Mouse (Mus musculus): Measurements from ENCODE around the gene Plaur. TPM values are rescaled to one million over a fixed set of nuclear protein-coding genes. Genes with fewer than 3 reads are reported as not detected.

The Plaur gene
- 8.3 and 9.8 TPM in 2 replicates for polyA plus RNA-seq (2015; fragmentation: Nextera tagmentation; extraction: Ambion mirVana)

DNA sequence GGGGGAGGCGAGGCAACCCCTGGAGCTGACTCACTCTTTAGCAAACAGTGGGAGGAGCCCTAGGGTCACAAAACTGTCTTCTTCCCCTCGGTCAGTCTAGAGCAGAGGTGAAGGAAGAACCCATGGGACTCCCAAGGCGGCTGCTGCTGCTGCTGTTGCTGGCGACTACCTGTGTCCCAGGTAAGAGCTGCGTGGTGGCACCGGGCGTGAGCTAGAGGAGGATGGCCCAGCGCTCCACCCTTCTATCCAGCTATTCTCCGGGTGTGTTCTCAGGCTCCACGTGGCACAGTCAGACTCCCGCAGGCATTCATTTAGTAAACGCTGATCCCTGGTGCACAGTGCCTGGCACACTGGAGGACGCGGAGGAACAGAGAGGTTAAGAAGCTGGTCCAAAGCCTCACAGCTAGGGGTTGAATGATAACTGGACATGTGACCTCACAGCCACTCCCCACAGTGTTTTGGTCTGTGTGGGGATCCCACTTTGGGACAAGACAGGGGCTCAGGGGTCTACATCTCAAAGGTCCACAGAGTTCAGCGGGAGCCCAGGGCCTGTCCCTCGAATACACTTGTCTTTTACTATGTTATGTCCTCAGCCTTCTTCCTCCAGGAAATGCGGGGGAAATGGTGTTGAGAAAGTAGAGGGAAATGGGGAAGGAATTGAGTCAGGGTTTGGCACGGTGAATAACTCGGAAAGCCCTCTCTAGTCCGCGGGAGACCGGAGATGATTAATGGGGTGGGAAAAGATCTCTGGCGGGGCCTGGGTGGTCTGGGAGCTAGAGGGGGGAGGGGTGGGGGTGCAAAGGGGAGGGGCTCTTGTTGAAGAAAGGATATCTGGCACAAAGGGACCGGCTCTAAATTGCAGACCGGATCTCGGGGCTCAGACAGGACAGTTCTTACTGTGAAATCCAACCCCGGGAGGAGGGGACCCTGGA is at the start of gene Plaur:
Gene Plaur (plus strand): TSS at position 97 of the 932 bp plus-strand sequence.
- H3K36me3 ChIP-seq, result no peaks in the 10 kb centered on the region
- H3K4me2 ChIP-seq, result peak within 1 kb of the TSS; percentile 60
- 4% methylated on average over 27 of the region's 27 CpGs for WGBS
- peaks cover 38% of the 10 kb centered on the region for H3K27me3 ChIP-seq (replicated peaks)
- H3K27ac ChIP-seq (replicated peaks), result peak within 1 kb of the TSS; percentile 70
- H3K4me3 ChIP-seq, result peak within 1 kb of the TSS; percentile 45
- H3K9ac ChIP-seq, result peak within 1 kb of the TSS; percentile 67
- peak; percentile 49; the same call in 1 of the 2 replicates for ATAC-seq (ENCODE audit: extremely low read depth, insufficient number of reproducible peaks, low FRiP score, low TSS enrichment)
- peaks cover 26% of the 10 kb centered on the region for H3K4me1 ChIP-seq
- no peaks in the 10 kb centered on the region for H3K9me3 ChIP-seq

DNA sequence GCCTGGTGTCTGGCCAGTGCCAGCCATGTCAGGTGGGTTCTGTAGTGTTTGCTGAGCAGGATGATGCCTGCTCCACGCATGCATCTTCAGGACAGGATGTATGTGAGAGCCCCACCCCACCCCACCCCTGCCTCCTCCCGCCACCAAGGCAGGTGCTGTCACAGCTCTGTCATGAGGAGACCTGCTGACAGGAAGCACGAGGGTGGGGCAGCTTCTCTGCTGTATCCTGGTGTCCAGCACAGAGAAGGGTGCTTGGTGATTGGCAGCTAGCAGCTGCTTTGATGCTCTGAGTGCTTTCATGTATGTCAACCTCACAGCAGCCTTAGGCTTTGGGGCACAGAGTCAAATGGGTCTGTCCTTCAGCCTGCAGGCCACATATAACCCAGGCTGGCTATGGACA is 48.7 kb upstream of the Plaur start:
- WGBS, result 70% methylated on average over 3 of the region's 3 CpGs
- H3K36me3 ChIP-seq, result peaks cover 30% of the 10 kb centered on the region
- no peaks in the 10 kb centered on the region for H3K9me3 ChIP-seq
- no peak overlapping the region for H3K4me2 ChIP-seq
- no peak overlapping the region for H3K27ac ChIP-seq (replicated peaks)
- no peak for ATAC-seq (ENCODE audit: extremely low read depth, insufficient number of reproducible peaks, low FRiP score, low TSS enrichment)
- no peak overlapping the region for H3K9ac ChIP-seq
- no peaks in the 10 kb centered on the region for H3K27me3 ChIP-seq (replicated peaks)
- H3K4me1 ChIP-seq, result peaks cover 22% of the 10 kb centered on the region
- H3K4me3 ChIP-seq, result no peak overlapping the region

DNA sequence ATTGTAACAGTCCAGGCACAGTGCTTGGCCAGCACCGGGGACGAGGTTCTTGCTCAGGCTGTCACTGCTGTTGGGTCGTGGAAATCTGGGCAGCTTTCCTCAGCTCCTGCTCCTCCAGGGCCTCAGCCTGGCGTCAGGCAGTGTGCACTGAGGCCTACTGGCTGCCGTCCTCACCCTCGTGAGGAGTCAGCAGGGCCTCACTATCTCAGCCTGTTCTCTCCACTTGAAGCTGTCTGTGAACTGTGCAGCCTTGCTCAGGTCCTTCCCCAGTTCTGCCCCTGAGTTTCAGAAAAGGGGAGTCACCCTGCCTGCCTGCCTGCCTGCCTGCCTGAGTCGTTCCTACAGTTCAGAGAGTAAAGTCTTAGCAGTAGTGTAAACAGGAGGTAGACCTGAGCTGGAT is 47.0 kb upstream of the Plaur start:
- ATAC-seq (ENCODE audit: extremely low read depth, insufficient number of reproducible peaks, low FRiP score, low TSS enrichment), result no peak
- no peak overlapping the region for H3K4me2 ChIP-seq
- no peaks in the 10 kb centered on the region for H3K9me3 ChIP-seq
- H3K36me3 ChIP-seq, result peaks cover 22% of the 10 kb centered on the region
- no peaks in the 10 kb centered on the region for H3K27me3 ChIP-seq (replicated peaks)
- H3K27ac ChIP-seq (replicated peaks), result peak overlapping the region; percentile 70
- WGBS, result 37% methylated on average over 7 of the region's 7 CpGs
- H3K4me3 ChIP-seq, result no peak overlapping the region
- peak overlapping the region; percentile 58 for H3K9ac ChIP-seq
- H3K4me1 ChIP-seq, result peaks cover 32% of the 10 kb centered on the region

DNA sequence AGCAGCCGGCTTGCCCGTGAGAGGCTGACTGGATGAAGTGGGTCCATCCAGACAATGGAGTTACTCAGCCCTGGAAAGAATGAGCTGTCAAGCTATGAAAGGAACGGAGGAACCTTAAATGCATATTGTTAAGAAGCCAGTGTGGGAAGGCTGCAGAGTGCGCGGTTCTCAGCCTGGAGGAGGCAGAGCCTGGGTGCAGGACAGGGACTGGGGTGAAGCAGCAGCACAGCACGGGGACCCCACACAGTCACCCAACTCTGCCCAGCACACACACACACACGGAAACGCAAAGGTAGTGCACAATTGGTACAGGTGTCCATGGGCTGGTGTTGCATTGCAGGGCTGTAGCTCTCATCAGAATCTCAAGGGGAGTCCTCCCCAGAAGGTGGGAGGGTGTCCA is 42.7 kb upstream of the Plaur start:
- Histone ChIP-seq H3K27me3 (replicated peaks) (no peaks in the 10 kb centered on the region), H3K4me1 (peaks cover 40% of the 10 kb centered on the region), H3K27ac (replicated peaks) (peak overlapping the region; percentile 12; the same call in 1 of the 2 replicates), H3K36me3 (peaks cover 45% of the 10 kb centered on the region), H3K9me3 (no peaks in the 10 kb centered on the region), H3K4me3 (no peak overlapping the region), H3K9ac (no peak overlapping the region), H3K4me2 (no peak overlapping the region)
- WGBS, result 76% methylated on average over 8 of the region's 8 CpGs
- ATAC-seq (ENCODE audit: extremely low read depth, insufficient number of reproducible peaks, low FRiP score, low TSS enrichment), result no peak

DNA sequence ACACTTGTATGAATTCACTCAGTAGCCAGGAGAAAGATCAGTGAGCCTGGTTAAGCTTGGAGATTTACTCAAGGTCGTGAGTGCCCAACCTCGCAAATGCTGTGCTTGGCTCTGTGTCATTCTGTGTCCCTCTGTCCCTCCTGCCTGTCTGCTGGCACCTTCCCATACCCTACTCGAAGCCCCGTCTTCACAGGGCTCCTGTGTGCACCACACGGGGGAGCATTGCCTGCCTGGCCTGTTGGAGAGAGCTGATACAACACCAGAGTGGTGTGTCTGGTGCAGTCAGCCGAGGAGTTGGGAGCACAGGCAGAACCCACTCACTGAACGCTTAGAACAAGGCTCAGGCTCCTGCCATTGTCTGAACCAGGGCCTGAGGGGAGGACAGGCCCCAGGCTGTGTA is 40.6 kb upstream of the Plaur start:
- H3K9me3 ChIP-seq, result no peaks in the 10 kb centered on the region
- H3K27me3 ChIP-seq (replicated peaks), result no peaks in the 10 kb centered on the region
- peaks cover 33% of the 10 kb centered on the region for H3K4me1 ChIP-seq
- H3K4me2 ChIP-seq, result no peak overlapping the region
- no peak overlapping the region for H3K9ac ChIP-seq
- H3K36me3 ChIP-seq, result peaks cover 40% of the 10 kb centered on the region
- ATAC-seq (ENCODE audit: extremely low read depth, insufficient number of reproducible peaks, low FRiP score, low TSS enrichment), result no peak
- WGBS, result 69% methylated on average over 7 of the region's 7 CpGs
- no peak overlapping the region for H3K4me3 ChIP-seq
- no peak overlapping the region for H3K27ac ChIP-seq (replicated peaks)

DNA sequence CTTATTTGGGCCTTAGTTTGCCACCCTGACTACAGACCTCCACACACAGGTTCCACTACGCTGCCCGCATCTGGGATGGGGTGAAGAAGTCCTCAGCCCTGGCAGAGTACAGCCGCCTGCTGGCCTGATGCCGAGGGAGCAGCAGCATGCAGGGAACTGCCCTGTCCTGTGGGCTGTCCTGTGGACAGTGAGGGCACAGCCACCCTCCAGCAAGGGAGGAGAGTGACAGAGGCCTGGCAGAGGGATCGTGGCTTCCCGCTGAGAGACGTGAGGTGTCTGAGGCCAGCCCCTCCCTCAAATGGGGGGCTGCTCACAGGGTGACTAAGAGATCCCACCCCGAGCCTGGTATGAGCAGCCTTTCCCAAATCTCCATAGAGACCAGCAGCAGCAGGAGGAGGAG is 40.0 kb upstream of the Plaur start:
- 65% methylated on average over 8 of the region's 8 CpGs for WGBS
- ATAC-seq (ENCODE audit: extremely low read depth, insufficient number of reproducible peaks, low FRiP score, low TSS enrichment), result no peak
- Histone ChIP-seq H3K36me3 (peaks cover 34% of the 10 kb centered on the region), H3K27ac (replicated peaks) (no peak overlapping the region), H3K4me3 (no peak overlapping the region), H3K27me3 (replicated peaks) (no peaks in the 10 kb centered on the region), H3K9me3 (no peaks in the 10 kb centered on the region), H3K4me2 (no peak overlapping the region), H3K9ac (0 out of 2 replicates have a peak overlapping the region, but pooled peaks have one; percentile 7), H3K4me1 (peaks cover 33% of the 10 kb centered on the region)

DNA sequence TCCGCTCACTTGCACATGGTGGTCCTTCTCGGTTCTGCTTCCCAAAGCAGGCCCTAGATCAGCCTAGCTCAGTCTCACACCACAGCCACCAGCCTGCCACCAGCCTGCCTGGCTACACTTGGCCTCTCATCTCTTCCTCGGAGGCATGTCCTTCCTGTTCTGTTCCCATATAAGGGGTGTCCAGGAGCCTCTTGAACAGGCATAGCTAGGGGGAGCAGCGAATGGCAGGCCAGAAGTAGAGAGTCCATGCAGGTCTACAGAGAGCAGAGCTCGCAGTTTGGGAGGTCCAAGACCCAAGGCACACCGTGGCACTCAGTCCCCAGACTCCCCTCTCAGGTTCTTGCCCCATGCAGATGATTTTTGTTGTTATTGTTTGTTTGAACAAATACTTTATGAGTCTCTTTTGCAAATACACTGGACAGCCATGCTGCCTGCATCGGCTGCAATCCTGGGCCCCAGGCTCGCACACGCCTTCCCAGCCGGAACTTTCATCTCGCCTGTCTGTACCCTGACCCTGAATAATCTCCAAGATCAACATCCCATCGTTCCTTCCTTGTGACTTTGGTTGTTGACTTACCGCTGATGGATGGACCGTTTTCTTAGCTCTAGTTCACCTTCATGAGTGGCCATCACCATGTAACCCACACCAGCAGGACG is 39.0 kb upstream of the Plaur start:
- WGBS, result 84% methylated on average over 15 of the region's 15 CpGs
- Histone ChIP-seq H3K27me3 (replicated peaks) (no peaks in the 10 kb centered on the region), H3K9me3 (no peaks in the 10 kb centered on the region), H3K36me3 (peaks cover 34% of the 10 kb centered on the region), H3K4me3 (no peak overlapping the region), H3K4me2 (no peak overlapping the region), H3K27ac (replicated peaks) (no peak overlapping the region), H3K9ac (no peak overlapping the region; the same call in 1 of the 2 replicates), H3K4me1 (peaks cover 33% of the 10 kb centered on the region)
- no peak for ATAC-seq (ENCODE audit: extremely low read depth, insufficient number of reproducible peaks, low FRiP score, low TSS enrichment)

DNA sequence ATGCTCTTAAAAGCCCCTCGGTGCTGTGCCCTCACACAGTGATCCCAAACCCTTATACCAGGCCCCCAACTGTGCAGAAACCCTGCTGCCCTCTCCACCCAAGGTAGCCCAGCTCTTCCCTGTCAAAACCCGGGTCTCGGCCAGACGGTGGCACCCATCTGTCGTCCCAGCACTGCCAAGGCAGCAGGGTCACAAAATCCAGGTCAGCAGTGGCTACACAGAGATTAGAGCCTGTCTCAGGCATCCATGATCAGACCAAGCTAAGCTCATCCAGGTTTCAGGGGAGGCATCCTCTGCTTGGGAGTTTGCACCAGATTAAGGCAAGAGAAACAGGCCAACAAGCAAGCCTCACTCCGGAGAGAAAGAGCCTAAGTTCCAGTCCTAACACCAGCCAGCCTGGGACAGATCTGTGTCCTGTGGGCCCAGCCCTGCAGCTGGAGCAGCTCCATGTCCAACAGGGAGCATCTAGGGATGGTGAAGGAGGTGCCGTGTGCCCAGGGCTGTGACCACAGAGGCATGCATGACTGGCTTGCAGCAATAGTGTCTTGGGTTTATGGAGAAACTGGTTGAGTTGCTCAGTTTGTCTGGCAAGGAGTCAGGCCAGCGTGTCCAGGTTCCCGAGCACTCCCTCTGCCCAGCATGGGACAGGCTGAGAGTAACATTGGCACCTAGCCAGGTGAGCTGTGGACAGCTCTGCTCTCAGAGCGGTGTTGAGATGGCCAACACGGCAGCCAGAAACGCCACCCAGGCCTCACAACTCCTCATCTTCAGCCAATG is 38.1 kb upstream of the Plaur start:
- no peak for ATAC-seq (ENCODE audit: extremely low read depth, insufficient number of reproducible peaks, low FRiP score, low TSS enrichment)
- H3K9me3 ChIP-seq, result no peaks in the 10 kb centered on the region
- no peak overlapping the region for H3K4me2 ChIP-seq
- H3K4me3 ChIP-seq, result no peak overlapping the region
- peaks cover 34% of the 10 kb centered on the region for H3K36me3 ChIP-seq
- no peak overlapping the region for H3K27ac ChIP-seq (replicated peaks)
- peak overlapping the region; percentile 40; the same call in 1 of the 2 replicates for H3K9ac ChIP-seq
- WGBS, result 57% methylated on average over 12 of the region's 12 CpGs
- peaks cover 30% of the 10 kb centered on the region for H3K4me1 ChIP-seq
- no peaks in the 10 kb centered on the region for H3K27me3 ChIP-seq (replicated peaks)

DNA sequence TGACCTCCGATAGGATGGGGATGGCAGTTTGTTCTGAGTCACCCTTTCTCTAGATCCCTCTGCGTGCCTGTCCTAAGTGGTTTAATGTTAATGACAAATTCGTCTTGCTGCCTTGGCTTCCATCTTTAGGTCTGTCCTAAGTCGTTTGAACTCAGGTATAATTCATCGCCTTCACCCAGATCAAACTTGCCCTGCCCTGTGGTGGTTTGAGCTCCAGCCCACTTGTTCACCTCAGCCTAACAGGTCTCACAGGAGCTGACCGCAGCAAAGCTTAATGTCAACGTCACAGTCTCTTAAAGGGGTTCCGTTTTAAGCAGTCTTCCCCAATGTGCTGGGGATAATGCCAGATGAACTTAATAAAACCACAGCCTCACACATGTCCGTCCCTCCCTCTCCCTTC is 36.4 kb upstream of the Plaur start:
- H3K9ac ChIP-seq, result no peak overlapping the region
- H3K4me3 ChIP-seq, result no peak overlapping the region
- peaks cover 27% of the 10 kb centered on the region for H3K36me3 ChIP-seq
- ATAC-seq (ENCODE audit: extremely low read depth, insufficient number of reproducible peaks, low FRiP score, low TSS enrichment), result no peak
- H3K27me3 ChIP-seq (replicated peaks), result no peaks in the 10 kb centered on the region
- H3K4me1 ChIP-seq, result peaks cover 29% of the 10 kb centered on the region
- no peak overlapping the region for H3K27ac ChIP-seq (replicated peaks)
- H3K4me2 ChIP-seq, result no peak overlapping the region
- H3K9me3 ChIP-seq, result no peaks in the 10 kb centered on the region
- 81% methylated on average over 9 of the region's 9 CpGs for WGBS

DNA sequence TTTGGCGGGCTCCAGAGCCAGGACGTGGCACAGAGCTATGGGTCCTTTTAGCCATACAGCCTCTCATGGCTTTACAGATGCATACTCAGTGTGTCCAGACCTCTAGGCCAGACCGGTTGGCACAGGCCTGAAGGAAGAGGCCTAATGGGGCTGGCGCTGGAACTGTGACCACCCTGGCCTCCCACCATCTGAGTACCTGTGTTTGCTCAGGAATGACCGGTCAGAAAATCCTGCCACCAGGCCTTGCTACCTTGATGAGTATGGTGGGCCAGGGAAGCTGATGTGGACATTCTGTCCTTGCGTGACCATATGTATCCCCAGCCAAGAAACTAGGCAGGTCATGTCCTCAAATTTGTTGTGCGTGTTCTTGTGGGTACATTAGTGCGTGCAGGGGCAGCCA is 35.1 kb upstream of the Plaur start:
- Histone ChIP-seq H3K27ac (replicated peaks) (no peak overlapping the region), H3K9me3 (no peaks in the 10 kb centered on the region), H3K9ac (no peak overlapping the region), H3K4me1 (peaks cover 29% of the 10 kb centered on the region), H3K27me3 (replicated peaks) (peaks cover 11% of the 10 kb centered on the region), H3K4me3 (no peak overlapping the region), H3K36me3 (peaks cover 15% of the 10 kb centered on the region), H3K4me2 (no peak overlapping the region)
- ATAC-seq (ENCODE audit: extremely low read depth, insufficient number of reproducible peaks, low FRiP score, low TSS enrichment), result no peak
- 87% methylated on average over 8 of the region's 8 CpGs for WGBS

DNA sequence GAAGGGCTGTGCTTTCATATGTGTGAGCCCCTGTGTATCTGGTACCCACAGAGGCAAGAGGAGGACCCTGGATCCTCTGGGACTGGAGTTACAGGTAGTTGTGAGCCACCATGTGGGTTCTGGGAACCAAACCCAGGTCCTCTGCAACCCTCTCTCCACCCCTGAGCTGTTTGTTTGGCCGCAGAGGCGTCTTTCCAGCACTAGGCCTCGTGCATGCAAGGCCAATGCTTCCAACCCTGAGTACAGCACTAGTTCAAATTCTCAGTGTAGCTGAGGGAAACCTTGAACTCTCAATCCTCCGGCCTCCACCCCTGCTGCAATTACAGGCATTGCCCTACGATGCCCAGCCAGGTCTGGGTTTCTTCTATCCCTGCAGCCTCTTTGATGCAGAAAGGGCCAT is 33.6 kb upstream of the Plaur start:
- Histone ChIP-seq H3K4me1 (peaks cover 22% of the 10 kb centered on the region), H3K27ac (replicated peaks) (no peak overlapping the region), H3K27me3 (replicated peaks) (peaks cover 26% of the 10 kb centered on the region), H3K9me3 (no peaks in the 10 kb centered on the region), H3K4me2 (no peak overlapping the region), H3K9ac (no peak overlapping the region), H3K4me3 (no peak overlapping the region), H3K36me3 (no peaks in the 10 kb centered on the region)
- no peak for ATAC-seq (ENCODE audit: extremely low read depth, insufficient number of reproducible peaks, low FRiP score, low TSS enrichment)
- WGBS, result 77% methylated on average over 5 of the region's 5 CpGs
